Mouse (Mus musculus) retina, adult 2 months (tissue): ENCODE results near the gene Gm1330.
"Not testable (repeated sequence)": the region's sequence is repeated elsewhere in the genome, so short reads cannot be mapped to it uniquely, and the experiment has no call there.

Source experiments
- DNase-seq: peaks from one replicate; pipeline ENCODE4 v3.0.0-alpha.2; 2012; ENCODE audit warnings: low read depth, low spot score

Gm1330 gene

GRCm38 (mm10) chr2:149003151-149003550 lies at the start of gene Gm1330:
Gm1330 (minus strand) TSS chr2:149003251.
- DNase-seq = no peak

- DNase-seq = not testable (repeated sequence)
Observed at GRCm38 (mm10) chr2:149017137-149017536, 14.1 kb upstream of the Gm1330 start, which contains the start of gene Gm10750. Gm10750 (minus strand) TSS chr2:149017237.

DNA sequence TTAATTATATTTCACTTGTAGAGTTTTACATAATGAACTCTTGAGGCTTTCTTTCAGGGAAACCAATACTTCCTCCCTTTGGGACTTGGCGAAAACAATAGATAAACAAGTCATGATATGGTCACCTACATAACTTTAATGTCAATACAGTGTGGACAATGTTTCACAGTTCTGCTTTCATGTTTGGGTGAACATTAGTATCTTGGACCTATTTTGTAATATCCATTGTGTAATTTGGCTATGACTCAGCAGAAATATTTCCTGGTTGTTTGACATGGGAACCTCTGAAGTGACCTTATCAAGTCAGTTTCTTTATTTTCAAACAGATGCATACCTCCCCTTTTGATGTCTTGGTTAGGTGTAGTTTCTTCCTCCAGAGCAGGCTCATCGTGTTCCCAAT lies 1.8 kb upstream of the Gm1330 start:
- DNase-seq = no peak

DNA sequence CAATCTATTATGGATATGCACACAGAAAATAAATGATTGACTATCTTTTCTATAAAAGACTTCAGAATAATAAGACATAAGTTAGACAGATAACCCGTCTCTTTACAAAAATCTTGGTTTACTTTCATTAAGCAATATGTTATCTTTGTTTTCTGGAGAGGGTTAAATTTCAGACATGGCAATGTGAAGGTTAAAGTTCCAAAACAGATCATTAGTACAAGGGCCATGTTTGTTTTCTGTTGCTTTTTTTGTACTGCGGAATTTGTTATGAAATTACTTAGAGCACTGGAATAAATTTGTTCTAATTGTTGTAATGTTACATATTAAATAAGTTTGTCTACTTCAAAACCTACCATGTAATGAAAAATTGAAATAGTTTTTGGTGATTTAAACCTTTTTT lies 7.9 kb downstream of the Gm1330 start:
- no peak for DNase-seq
